Mouse (Mus musculus): ENCODE measurements around the gene Uba1y. TPM values are rescaled to one million over a fixed set of nuclear protein-coding genes. Genes with fewer than 3 reads are reported as not detected.

Uba1y gene
- total and polyA plus RNA-seq, 3 experiments = not detected

- Histone ChIP-seq H3K4me1 (ENCODE audit: control insufficient read depth in 1 of 2, insufficient read depth in 2 of 2, low read length in 2 of 2) (no peaks in the 10 kb centered on the region), H3K4me3 (ENCODE audit: control insufficient read depth in 1 of 2, insufficient read depth in 1 of 2, low read depth in 2 of 2, low read length in 2 of 2) (no peak overlapping the region), H3K27ac (ENCODE audit: control insufficient read depth, low read depth, low read length) (no peak overlapping the region), H3K36me3 (ENCODE audit: control insufficient read depth in 1 of 2, insufficient read depth in 2 of 2, low read length in 2 of 2) (no peaks in the 10 kb centered on the region), H3K9me3 (replicated peaks; ENCODE audit: insufficient read depth, low read length) (no peaks in the 10 kb centered on the region), H3K79me2 (ENCODE audit: control insufficient read depth, insufficient read depth, low read length, poor library complexity) (no peaks in the 10 kb centered on the region), H3K9ac (ENCODE audit: control insufficient read depth, low read depth, low read length, poor library complexity, severe bottlenecking) (no peak overlapping the region), H3K27me3 (ENCODE audit: control insufficient read depth in 1 of 2, insufficient read depth in 2 of 2, low read length in 2 of 2) (no peaks in the 10 kb centered on the region)
- no peak for DNase-seq (ENCODE audit: low read depth, low spot score)
- TF ChIP-seq ZKSCAN1 (IDR thresholded peaks at IDR 0.05; ENCODE audit: low read depth, low read length) = no peak
- TF ChIP-seq MAFK (IDR thresholded peaks at IDR 0.05; ENCODE audit: borderline replicate concordance, low read depth, low read length) = no peak
- no peak for TF ChIP-seq MAX (IDR thresholded peaks at IDR 0.05; ENCODE audit: low read length)
- TF ChIP-seq JUND (IDR thresholded peaks at IDR 0.05; ENCODE audit: low read depth, low read length) = no peak
- no peak for TF ChIP-seq CHD1 (IDR thresholded peaks at IDR 0.05; ENCODE audit: low read depth, low read length)
- no peak for TF ChIP-seq ETS1 (IDR thresholded peaks at IDR 0.05; ENCODE audit: low read depth, low read length)
- TF ChIP-seq SIN3A (IDR thresholded peaks at IDR 0.05; ENCODE audit: low read length) = no peak
- no peak for TF ChIP-seq USF1 (IDR thresholded peaks at IDR 0.05; ENCODE audit: low read depth, low read length)
- no peak for TF ChIP-seq ZC3H11A (IDR thresholded peaks at IDR 0.05; ENCODE audit: low read depth, low read length)
- TF ChIP-seq EP300 (IDR thresholded peaks at IDR 0.05; ENCODE audit: low read depth in 1 of 2, low read length in 2 of 2) = no peak
- no peak for TF ChIP-seq ZNF384 (IDR thresholded peaks at IDR 0.05; ENCODE audit: low read depth, low read length)
- no peak for TF ChIP-seq TBP (IDR thresholded peaks at IDR 0.05; ENCODE audit: low read depth, low read length)
- TF ChIP-seq MAZ (IDR thresholded peaks at IDR 0.05; ENCODE audit: low read depth, low read length) = no peak
- no peak for TF ChIP-seq HCFC1 (IDR thresholded peaks at IDR 0.05; ENCODE audit: low read depth, low read length)
- no peak for TF ChIP-seq SMC3 (IDR thresholded peaks at IDR 0.05; ENCODE audit: low read depth, low read length)
- no peak for TF ChIP-seq NRF1 (IDR thresholded peaks at IDR 0.05; ENCODE audit: insufficient read depth, low read depth, low read length, poor library complexity, severe bottlenecking)
- TF ChIP-seq RAD21 (IDR thresholded peaks at IDR 0.05; ENCODE audit: low read depth, low read length) = no peak
- TF ChIP-seq MYC (IDR thresholded peaks at IDR 0.05; ENCODE audit: low read depth, low read length) = no peak
- no peak for TF ChIP-seq ZMIZ1 (IDR thresholded peaks at IDR 0.05; ENCODE audit: low read depth, low read length)
- no peak for TF ChIP-seq RCOR1 (IDR thresholded peaks at IDR 0.05; ENCODE audit: low read depth, low read length)
Observed at GRCm38 (mm10) chrY:872404-872803, 54.0 kb downstream of the Uba1y start.

GRCm38 (mm10) chrY:872855-873549 is 54.6 kb downstream of the Uba1y start:
- no peaks in the 10 kb centered on the region for H3K79me2 ChIP-seq (ENCODE audit: control insufficient read depth, insufficient read depth, low read length, poor library complexity)
- H3K9me3 ChIP-seq (replicated peaks; ENCODE audit: insufficient read depth, low read length) = no peaks in the 10 kb centered on the region
- H3K27me3 ChIP-seq (ENCODE audit: control insufficient read depth in 1 of 2, insufficient read depth in 2 of 2, low read length in 2 of 2) = no peaks in the 10 kb centered on the region
- no peaks in the 10 kb centered on the region for H3K36me3 ChIP-seq (ENCODE audit: control insufficient read depth in 1 of 2, insufficient read depth in 2 of 2, low read length in 2 of 2)
- no peak overlapping the region for H3K9ac ChIP-seq (ENCODE audit: control insufficient read depth, low read depth, low read length, poor library complexity, severe bottlenecking)
- no peak overlapping the region for H3K27ac ChIP-seq (ENCODE audit: control insufficient read depth, low read depth, low read length)
- TF ChIP-seq POLR2AphosphoS2 (IDR thresholded peaks at IDR 0.05; ENCODE audit: low read length) (no peak), CHD1 (IDR thresholded peaks at IDR 0.05; ENCODE audit: low read depth, low read length) (no peak), ZC3H11A (IDR thresholded peaks at IDR 0.05; ENCODE audit: low read depth, low read length) (no peak), RAD21 (IDR thresholded peaks at IDR 0.05; ENCODE audit: low read depth, low read length) (no peak), MEF2A (IDR thresholded peaks at IDR 0.05; ENCODE audit: extremely low read depth, insufficient replicate concordance, low read depth, low read length, poor library complexity, severe bottlenecking) (no peak), GATA1 (IDR thresholded peaks at IDR 0.05; ENCODE audit: low read depth, low read length) (no peak), MAZ (IDR thresholded peaks at IDR 0.05; ENCODE audit: low read depth, low read length) (no peak), ZMIZ1 (IDR thresholded peaks at IDR 0.05; ENCODE audit: low read depth, low read length) (no peak)
- no peak overlapping the region for H3K4me3 ChIP-seq (ENCODE audit: control insufficient read depth in 1 of 2, insufficient read depth in 1 of 2, low read depth in 2 of 2, low read length in 2 of 2)
- no peaks in the 10 kb centered on the region for H3K4me1 ChIP-seq (ENCODE audit: control insufficient read depth in 1 of 2, insufficient read depth in 2 of 2, low read length in 2 of 2)
- peak; percentile 15 for DNase-seq (ENCODE audit: low read depth, low spot score)

Measured in MEL (cell line).